Mouse (Mus musculus) lung, postnatal 0 days (tissue): ENCODE measurements around the gene Robo1. TPM values are rescaled to one million over a fixed set of nuclear protein-coding genes. Genes with fewer than 3 reads are reported as not detected.

Experiments
- ATAC-seq: fragments of 200-750 bp; cut with Nextera tagmentation; 2 replicates; pipeline ENCODE4 v1.8.0; 2017; ENCODE audit warnings: moderate library complexity
- DNase-seq: peaks from one replicate; pipeline ENCODE4 v3.0.0-alpha.2; 2016; ENCODE audit warnings: low spot score
- H3K27ac ChIP-seq: fragments of 300-500 bp; sonication (generic); 2 replicates; pipeline ENCODE4 v1.5.1; 2014; ENCODE audit warnings: antibody characterized with exemption, mild to moderate bottlenecking, low read length, mixed read lengths
- H3K27me3 ChIP-seq: fragments of 300-500 bp; sonication (generic); replicated peaks from 2 replicates; pipeline ENCODE4 v1.6.1; 2014; ENCODE audit warnings: low read length, mixed read lengths; ENCODE audit not compliant: insufficient read depth
- H3K36me3 ChIP-seq: fragments of 300-500 bp; sonication (generic); 2 replicates; pipeline ENCODE4 v1.6.1; 2014; ENCODE audit warnings: low read length, mixed read lengths; ENCODE audit not compliant: insufficient read depth
- H3K4me1 ChIP-seq: fragments of 300-500 bp; sonication (generic); 2 replicates; pipeline ENCODE4 v1.6.1; 2014; ENCODE audit warnings: antibody characterized with exemption, low read depth, low read length, mixed read lengths; ENCODE audit not compliant: insufficient read depth
- H3K4me2 ChIP-seq: fragments of 300-500 bp; sonication (generic); replicated peaks from 2 replicates; pipeline ENCODE4 v1.6.1; 2014; ENCODE audit warnings: low read depth, mild to moderate bottlenecking, low read length, moderate library complexity, mixed read lengths
- H3K4me3 ChIP-seq: fragments of 300-500 bp; sonication (generic); 2 replicates; pipeline ENCODE4 v1.5.1; 2014; ENCODE audit warnings: low read depth, low read length
- H3K9ac ChIP-seq: fragments of 300-500 bp; sonication (generic); replicated peaks from 2 replicates; pipeline ENCODE4 v1.6.1; 2014; ENCODE audit warnings: low read depth, mild to moderate bottlenecking
- H3K9me3 ChIP-seq: fragments of 300-500 bp; sonication (generic); 2 replicates; pipeline ENCODE4 v1.6.1; 2016; ENCODE audit warnings: low read length, mixed read lengths
- CTCF ChIP-seq: IDR thresholded peaks from 2 replicates; pipeline ENCODE4 v1.5.1; 2016; ENCODE audit warnings: antibody characterized with exemption, mild to moderate bottlenecking
- EP300 ChIP-seq: IDR thresholded peaks from 2 replicates; pipeline ENCODE4 v1.6.1; 2016; ENCODE audit warnings: antibody characterized with exemption, mild to moderate bottlenecking, control low read depth
- WGBS: fragments of 180-500 bp; shearing (Covaris S2); extraction: QIAGEN DNeasy Blood & Tissue Kit; methylation state at CpG from one replicate; pipeline ENCODE4 v1.1.7; 2014; 5-methylcytosine and 5-hydroxymethylcytosine counted together
- polyA plus RNA-seq: library from polyadenylated mRNA; unstranded; fragments of >200 nt; fragmentation: Nextera tagmentation; extraction: Ambion mirVana; gene quantifications from 2 replicates; pipeline ENCODE4 v1.2.1, GENCODE M21; 2015

Gene Robo1
- polyA plus RNA-seq, 1 experiment from 2014 or later: 7.0 TPM

GRCm38 (mm10) chr16:72705851-72706250, 397.7 kb downstream of the Robo1 start:
- Histone ChIP-seq H3K9me3 (no peaks in the 10 kb centered on the region), H3K4me1 (no peaks in the 10 kb centered on the region), H3K4me3 (no peak overlapping the region), H3K27me3 (no peaks in the 10 kb centered on the region), H3K36me3 (no peaks in the 10 kb centered on the region), H3K9ac (no peak overlapping the region), H3K4me2 (no peak overlapping the region), H3K27ac (no peak overlapping the region)
- ATAC-seq: no peak
- DNase-seq: no peak
- 62% methylated on average over 5 of the region's 5 CpGs for WGBS
- TF ChIP-seq CTCF (no peak), EP300 (no peak)

- DNase-seq (no peak), ATAC-seq (no peak)
- H3K9me3 ChIP-seq: no peaks in the 10 kb centered on the region
- H3K4me2 ChIP-seq: no peak overlapping the region
- H3K4me3 ChIP-seq: no peak overlapping the region
- WGBS: 73% methylated on average over 2 of the region's 2 CpGs
- H3K4me1 ChIP-seq: no peaks in the 10 kb centered on the region
- no peak overlapping the region for H3K9ac ChIP-seq
- no peak overlapping the region for H3K27ac ChIP-seq
- TF ChIP-seq EP300 (no peak), CTCF (no peak)
- H3K27me3 ChIP-seq: no peaks in the 10 kb centered on the region
- no peaks in the 10 kb centered on the region for H3K36me3 ChIP-seq
These were observed 400.4 kb downstream of the Robo1 start for GRCm38 (mm10) chr16:72708526-72708925.

GRCm38 (mm10) chr16:72717118-72717802, 409.2 kb downstream of the Robo1 start:
- Histone ChIP-seq H3K9ac (no peak overlapping the region), H3K4me2 (no peak overlapping the region), H3K27me3 (no peaks in the 10 kb centered on the region), H3K36me3 (no peaks in the 10 kb centered on the region), H3K9me3 (no peaks in the 10 kb centered on the region), H3K4me1 (no peaks in the 10 kb centered on the region; the same call in 1 of the 2 replicates), H3K4me3 (no peak overlapping the region), H3K27ac (no peak overlapping the region)
- TF ChIP-seq EP300: no peak
- TF ChIP-seq CTCF: no peak
- DNase-seq: no peak
- ATAC-seq: no peak
- WGBS: 59% methylated on average over 9 of the region's 9 CpGs

- no peak overlapping the region for H3K9ac ChIP-seq
- no peaks in the 10 kb centered on the region for H3K27me3 ChIP-seq
- no peaks in the 10 kb centered on the region for H3K36me3 ChIP-seq
- H3K27ac ChIP-seq: no peak overlapping the region
- H3K9me3 ChIP-seq: no peaks in the 10 kb centered on the region
- WGBS: 87% methylated on average over 4 of the region's 4 CpGs
- H3K4me2 ChIP-seq: no peak overlapping the region
- ATAC-seq: no peak
- H3K4me3 ChIP-seq: no peak overlapping the region
- no peaks in the 10 kb centered on the region; the same call in 1 of the 2 replicates for H3K4me1 ChIP-seq
- TF ChIP-seq EP300: no peak
- TF ChIP-seq CTCF: no peak
- no peak for DNase-seq
These were observed 411.0 kb downstream of the Robo1 start for GRCm38 (mm10) chr16:72719063-72719462.

GRCm38 (mm10) chr16:72720979-72721378, 412.9 kb downstream of the Robo1 start:
- ATAC-seq: peak; percentile 33; the same call in 1 of the 2 replicates
- TF ChIP-seq CTCF: no peak
- no peak for TF ChIP-seq EP300
- Histone ChIP-seq H3K9ac (no peak overlapping the region), H3K4me2 (no peak overlapping the region), H3K4me1 (no peaks in the 10 kb centered on the region; the same call in 1 of the 2 replicates), H3K9me3 (no peaks in the 10 kb centered on the region), H3K4me3 (no peak overlapping the region), H3K27ac (no peak overlapping the region), H3K36me3 (no peaks in the 10 kb centered on the region), H3K27me3 (no peaks in the 10 kb centered on the region)
- no peak for DNase-seq
- 63% methylated on average over 4 of the region's 4 CpGs for WGBS

GRCm38 (mm10) chr16:72721713-72722481, 413.8 kb downstream of the Robo1 start:
- peak; percentile 52 for DNase-seq
- no peak overlapping the region for H3K9ac ChIP-seq
- no peaks in the 10 kb centered on the region for H3K9me3 ChIP-seq
- ATAC-seq: peak; percentile 30
- no peak overlapping the region for H3K4me2 ChIP-seq
- H3K4me1 ChIP-seq: no peaks in the 10 kb centered on the region; the same call in 1 of the 2 replicates
- TF ChIP-seq CTCF (no peak), EP300 (peak; percentile 51)
- no peaks in the 10 kb centered on the region for H3K27me3 ChIP-seq
- no peak overlapping the region for H3K4me3 ChIP-seq
- 49% methylated on average over 14 of the region's 14 CpGs for WGBS
- H3K27ac ChIP-seq: peak overlapping the region; percentile 44; the same call in 1 of the 2 replicates
- H3K36me3 ChIP-seq: no peaks in the 10 kb centered on the region
